Mouse (Mus musculus) limb, embryonic 13.5 days (tissue): ENCODE results near the gene Ube2r2. TPM values are rescaled to one million over a fixed set of nuclear protein-coding genes. Genes with fewer than 3 reads are reported as not detected.

Experiments
- ATAC-seq: fragments of 200-750 bp; cut with Nextera tagmentation; 2 replicates; pipeline ENCODE4 v1.8.0; 2017; ENCODE audit warnings: low read depth, moderate number of reproducible peaks, moderate TSS enrichment; ENCODE audit not compliant: low FRiP score
- H3K27ac ChIP-seq: fragments of 300-500 bp; sonication (generic); 2 replicates; pipeline ENCODE4 v1.5.1; 2015; ENCODE audit warnings: inconsistent platforms, mild to moderate bottlenecking, moderate library complexity
- H3K27me3 ChIP-seq: fragments of 300-500 bp; sonication (generic); 2 replicates; pipeline ENCODE4 v1.6.1; 2015; ENCODE audit warnings: mild to moderate bottlenecking, inconsistent platforms
- H3K36me3 ChIP-seq: fragments of 300-500 bp; sonication (generic); 2 replicates; pipeline ENCODE4 v1.6.1; 2015; ENCODE audit warnings: inconsistent platforms, mild to moderate bottlenecking, moderate library complexity
- H3K4me1 ChIP-seq: fragments of 300-500 bp; sonication (generic); 2 replicates; pipeline ENCODE4 v1.6.1; 2015; ENCODE audit warnings: inconsistent platforms
- H3K4me2 ChIP-seq: fragments of 300-500 bp; sonication (generic); replicated peaks from 2 replicates; pipeline ENCODE4 v1.6.1; 2015; ENCODE audit warnings: inconsistent platforms, mild to moderate bottlenecking, moderate library complexity
- H3K4me3 ChIP-seq: fragments of 300-500 bp; sonication (generic); 2 replicates; pipeline ENCODE4 v1.5.1; 2015; ENCODE audit warnings: moderate library complexity, mild to moderate bottlenecking, inconsistent platforms
- H3K9ac ChIP-seq: fragments of 300-500 bp; sonication (generic); 2 replicates; pipeline ENCODE4 v1.6.1; 2015; ENCODE audit warnings: mild to moderate bottlenecking, inconsistent platforms
- H3K9me3 ChIP-seq: fragments of 300-500 bp; sonication (generic); 2 replicates; pipeline ENCODE4 v1.6.1; 2016; ENCODE audit warnings: inconsistent platforms
- WGBS: fragments of 180-500 bp; shearing (Covaris S2); methylation state at CpG from one replicate; pipeline ENCODE4 v1.1.7; 2015; 5-methylcytosine and 5-hydroxymethylcytosine counted together
- polyA plus RNA-seq: library from polyadenylated mRNA; unstranded; fragments of >200 nt; fragmentation: Nextera tagmentation; extraction: Ambion mirVana; gene quantifications from 2 replicates; pipeline ENCODE4 v1.2.1, GENCODE M21; 2015

The Ube2r2 gene
- 94.5 and 98.1 TPM in 2 replicates for polyA plus RNA-seq

GRCm38 (mm10) chr4:41135711-41136453 lies at the start of gene Ube2r2:
Gene Ube2r2 (plus strand): TSS chr4:41135743.
- H3K4me1 ChIP-seq: peaks cover 14% of the 10 kb centered on the region
- ATAC-seq: peak; percentile 72
- H3K27ac ChIP-seq: peak within 1 kb of the TSS; percentile 98
- H3K4me3 ChIP-seq: peak within 1 kb of the TSS; percentile 96
- H3K9ac ChIP-seq: peak within 1 kb of the TSS; percentile 99
- H3K9me3 ChIP-seq: no peaks in the 10 kb centered on the region
- H3K36me3 ChIP-seq: peaks cover 20% of the 10 kb centered on the region
- H3K4me2 ChIP-seq: peak within 1 kb of the TSS; percentile 83
- WGBS: under 1% methylated on average over 53 of the region's 65 CpGs
- H3K27me3 ChIP-seq: no peaks in the 10 kb centered on the region

- 81% methylated on average over 9 of the region's 9 CpGs for WGBS
- no peak for ATAC-seq
- Histone ChIP-seq H3K27me3 (no peaks in the 10 kb centered on the region), H3K4me1 (peaks cover 22% of the 10 kb centered on the region), H3K9ac (no peak overlapping the region), H3K36me3 (no peaks in the 10 kb centered on the region), H3K27ac (no peak overlapping the region), H3K9me3 (no peaks in the 10 kb centered on the region), H3K4me3 (no peak overlapping the region), H3K4me2 (no peak overlapping the region)
These were observed 48.6 kb upstream of the Ube2r2 start for GRCm38 (mm10) chr4:41086947-41087346.

GRCm38 (mm10) chr4:41087459-41088298 lies 47.9 kb upstream of the Ube2r2 start:
- H3K9ac ChIP-seq: no peak overlapping the region
- WGBS: 84% methylated on average over 16 of the region's 16 CpGs
- H3K27me3 ChIP-seq: no peaks in the 10 kb centered on the region
- H3K36me3 ChIP-seq: no peaks in the 10 kb centered on the region
- peaks cover 26% of the 10 kb centered on the region for H3K4me1 ChIP-seq
- no peak overlapping the region for H3K4me2 ChIP-seq
- no peak overlapping the region for H3K4me3 ChIP-seq
- no peak overlapping the region for H3K27ac ChIP-seq
- no peaks in the 10 kb centered on the region for H3K9me3 ChIP-seq
- ATAC-seq: no peak

- Histone ChIP-seq H3K27me3 (no peaks in the 10 kb centered on the region), H3K4me1 (peaks cover 26% of the 10 kb centered on the region), H3K9ac (no peak overlapping the region), H3K9me3 (no peaks in the 10 kb centered on the region), H3K4me2 (no peak overlapping the region), H3K36me3 (no peaks in the 10 kb centered on the region), H3K27ac (no peak overlapping the region), H3K4me3 (no peak overlapping the region)
- ATAC-seq: no peak
- WGBS: 83% methylated on average over 4 of the region's 4 CpGs
These were observed 46.4 kb upstream of the Ube2r2 start for GRCm38 (mm10) chr4:41089189-41089588.

- peaks cover 27% of the 10 kb centered on the region for H3K4me1 ChIP-seq
- no peak overlapping the region for H3K4me2 ChIP-seq
- no peaks in the 10 kb centered on the region for H3K9me3 ChIP-seq
- H3K27me3 ChIP-seq: no peaks in the 10 kb centered on the region
- no peak for ATAC-seq
- H3K4me3 ChIP-seq: no peak overlapping the region
- 76% methylated on average over 2 of the region's 2 CpGs for WGBS
- peak overlapping the region; percentile 28; the same call in 1 of the 2 replicates for H3K27ac ChIP-seq
- no peak overlapping the region for H3K9ac ChIP-seq
- H3K36me3 ChIP-seq: no peaks in the 10 kb centered on the region
These were observed 45.8 kb upstream of the Ube2r2 start for GRCm38 (mm10) chr4:41089705-41090104.

- Histone ChIP-seq H3K4me3 (no peak overlapping the region), H3K27ac (no peak overlapping the region), H3K9me3 (no peaks in the 10 kb centered on the region), H3K4me1 (peaks cover 35% of the 10 kb centered on the region), H3K4me2 (no peak overlapping the region), H3K9ac (no peak overlapping the region), H3K27me3 (peaks cover 6% of the 10 kb centered on the region), H3K36me3 (no peaks in the 10 kb centered on the region)
- WGBS: 38% methylated on average over 3 of the region's 3 CpGs
- no peak for ATAC-seq
These were observed 44.2 kb upstream of the Ube2r2 start for GRCm38 (mm10) chr4:41091391-41091790.

- H3K9ac ChIP-seq: no peak overlapping the region
- H3K27me3 ChIP-seq: peaks cover 22% of the 10 kb centered on the region
- ATAC-seq: no peak
- no peak overlapping the region for H3K4me2 ChIP-seq
- no peaks in the 10 kb centered on the region for H3K36me3 ChIP-seq
- H3K4me3 ChIP-seq: no peak overlapping the region
- H3K4me1 ChIP-seq: peaks cover 42% of the 10 kb centered on the region
- no peak overlapping the region for H3K27ac ChIP-seq
- H3K9me3 ChIP-seq: no peaks in the 10 kb centered on the region
- 33% methylated on average over 1 of the region's 1 CpGs for WGBS
These were observed 42.6 kb upstream of the Ube2r2 start for GRCm38 (mm10) chr4:41092958-41093357.

GRCm38 (mm10) chr4:41094361-41094760 lies 41.2 kb upstream of the Ube2r2 start:
- Histone ChIP-seq H3K4me3 (no peak overlapping the region), H3K27me3 (peaks cover 34% of the 10 kb centered on the region), H3K4me1 (peaks cover 51% of the 10 kb centered on the region), H3K9me3 (no peaks in the 10 kb centered on the region), H3K4me2 (no peak overlapping the region), H3K27ac (no peak overlapping the region), H3K9ac (no peak overlapping the region), H3K36me3 (no peaks in the 10 kb centered on the region)
- no peak for ATAC-seq
- WGBS: 72% methylated on average over 9 of the region's 9 CpGs

GRCm38 (mm10) chr4:41096169-41096568 lies 39.4 kb upstream of the Ube2r2 start:
- H3K9ac ChIP-seq: no peak overlapping the region
- ATAC-seq: no peak
- H3K9me3 ChIP-seq: no peaks in the 10 kb centered on the region
- H3K4me3 ChIP-seq: no peak overlapping the region
- 40% methylated on average over 8 of the region's 8 CpGs for WGBS
- no peaks in the 10 kb centered on the region for H3K36me3 ChIP-seq
- 0 out of 2 replicates have a peak overlapping the region, but pooled peaks have one; percentile 9 for H3K4me2 ChIP-seq
- peaks cover 42% of the 10 kb centered on the region for H3K27me3 ChIP-seq
- peaks cover 36% of the 10 kb centered on the region for H3K4me1 ChIP-seq
- H3K27ac ChIP-seq: no peak overlapping the region

- ATAC-seq: no peak
- H3K4me1 ChIP-seq: peaks cover 30% of the 10 kb centered on the region
- H3K4me3 ChIP-seq: no peak overlapping the region
- no peaks in the 10 kb centered on the region for H3K9me3 ChIP-seq
- H3K36me3 ChIP-seq: no peaks in the 10 kb centered on the region
- no peak overlapping the region for H3K9ac ChIP-seq
- 0 out of 2 replicates have a peak overlapping the region, but pooled peaks have one; percentile 9 for H3K4me2 ChIP-seq
- WGBS: 67% methylated on average over 5 of the region's 5 CpGs
- H3K27me3 ChIP-seq: peaks cover 42% of the 10 kb centered on the region
- H3K27ac ChIP-seq: no peak overlapping the region
These were observed 38.7 kb upstream of the Ube2r2 start for GRCm38 (mm10) chr4:41096794-41097193.

- Histone ChIP-seq H3K4me1 (peaks cover 25% of the 10 kb centered on the region), H3K4me3 (peak overlapping the region; percentile 46), H3K9me3 (no peaks in the 10 kb centered on the region), H3K9ac (peak overlapping the region; percentile 52; the same call in 1 of the 2 replicates), H3K27me3 (peaks cover 42% of the 10 kb centered on the region), H3K27ac (no peak overlapping the region), H3K4me2 (peak overlapping the region; percentile 84), H3K36me3 (no peaks in the 10 kb centered on the region)
- ATAC-seq: no peak
- 42% methylated on average over 13 of the region's 13 CpGs for whole genome bisulfite sequencing
These were observed 38.2 kb upstream of the Ube2r2 start for GRCm38 (mm10) chr4:41097381-41097780.
